Mouse (Mus musculus) layer of hippocampus, adult 8-10 months (tissue): ENCODE measurements around the gene Il12rb1. TPM values are rescaled to one million over a fixed set of nuclear protein-coding genes. Genes with fewer than 3 reads are reported as not detected.

Experiments used
- DNase-seq, 2 experiments: peaks; one replicate each; pipeline ENCODE4 v3.0.0; 2022; ENCODE audit warnings: low spot score in 2 of 2
- total RNA-seq, 4 experiments: library from RNA; stranded (reverse); gene quantifications; 2 replicates each; pipeline ENCODE4 v1.2.4; 2022

The Il12rb1 gene
- 1 to 10 TPM in 1 of 4 experiments, under 1 TPM in 3; 0.83 to 1.1 (median 0.85) TPM for total RNA-seq

DNA sequence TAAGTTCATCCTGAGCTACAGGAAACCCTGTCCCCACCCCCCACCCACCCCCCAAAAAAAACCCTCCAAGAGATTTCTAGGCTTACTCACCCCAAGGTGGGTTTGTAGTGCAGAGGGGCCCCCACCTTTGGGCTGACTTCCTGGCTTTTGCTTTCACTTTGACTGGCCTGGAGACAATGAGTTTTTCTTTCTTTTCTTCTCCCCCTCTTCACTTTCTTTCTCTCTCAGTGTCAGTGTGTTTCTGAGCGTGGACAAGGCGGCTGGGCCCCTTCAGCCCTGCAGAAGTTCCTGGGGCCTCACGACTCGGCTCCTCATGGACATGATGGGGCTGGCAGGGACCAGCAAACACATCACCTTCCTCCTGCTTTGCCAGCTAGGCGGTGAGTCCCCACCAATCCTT is at the start of gene Il12rb1:
Il12rb1 (plus strand) TSS at position 211 of the 400 bp plus-strand sequence.
- no peak for DNase-seq

- DNase-seq, result peak; percentile 36 to 59
These were observed 49.4 kb upstream of the Il12rb1 start for GRCm38 (mm10) chr8:70758616-70759561.

GRCm38 (mm10) chr8:70760350-70760749 is 47.9 kb upstream of the Il12rb1 start:
- no peak for DNase-seq

DNA sequence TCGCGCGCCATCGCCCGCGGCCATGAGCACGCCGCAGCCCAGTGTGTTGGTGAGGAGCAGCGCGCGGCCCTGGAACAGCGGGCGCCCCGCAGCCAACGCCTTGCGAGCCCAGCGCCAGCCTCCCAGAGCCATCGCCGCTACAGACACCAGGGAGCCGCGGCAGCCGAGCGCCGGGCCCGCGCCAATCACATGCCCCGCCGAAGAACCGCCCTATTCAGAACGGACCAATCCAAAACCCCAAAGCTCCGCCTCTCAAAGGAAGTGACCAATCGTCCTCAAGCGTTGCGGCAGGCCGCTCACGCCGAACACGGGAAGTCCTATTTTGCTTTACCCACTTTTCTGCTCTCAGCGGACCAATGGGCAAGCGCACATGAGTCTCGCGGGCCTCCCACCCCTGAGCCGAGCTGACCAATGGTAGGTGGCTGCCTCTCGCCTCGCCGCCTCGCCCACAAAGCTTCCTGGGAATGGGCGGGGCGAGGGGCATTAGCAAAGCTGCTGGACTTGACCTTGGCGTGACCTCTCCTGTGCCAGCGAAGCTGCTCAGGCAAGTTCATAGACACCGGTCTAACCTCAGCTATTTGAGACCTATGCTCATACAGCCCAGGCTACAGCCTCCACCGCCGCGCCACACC is 47.4 kb upstream of the Il12rb1 start, which contains the start of gene Mpv17l2:
Mpv17l2 (minus strand) TSS at position 172 of the 632 bp plus-strand sequence.
- DNase-seq, result peak; percentile 97 to 98

GRCm38 (mm10) chr8:70762118-70762517 is 46.1 kb upstream of the Il12rb1 start:
- DNase-seq, result no peak

- no peak for DNase-seq
These were observed 44.9 kb upstream of the Il12rb1 start for GRCm38 (mm10) chr8:70763354-70763753.

- DNase-seq, result no peak
These were observed 44.2 kb upstream of the Il12rb1 start for GRCm38 (mm10) chr8:70764026-70764425.

GRCm38 (mm10) chr8:70764676-70765075 is 43.6 kb upstream of the Il12rb1 start:
- DNase-seq, result no peak

- no peak for DNase-seq
These were observed 42.9 kb upstream of the Il12rb1 start for GRCm38 (mm10) chr8:70765329-70765728.

DNA sequence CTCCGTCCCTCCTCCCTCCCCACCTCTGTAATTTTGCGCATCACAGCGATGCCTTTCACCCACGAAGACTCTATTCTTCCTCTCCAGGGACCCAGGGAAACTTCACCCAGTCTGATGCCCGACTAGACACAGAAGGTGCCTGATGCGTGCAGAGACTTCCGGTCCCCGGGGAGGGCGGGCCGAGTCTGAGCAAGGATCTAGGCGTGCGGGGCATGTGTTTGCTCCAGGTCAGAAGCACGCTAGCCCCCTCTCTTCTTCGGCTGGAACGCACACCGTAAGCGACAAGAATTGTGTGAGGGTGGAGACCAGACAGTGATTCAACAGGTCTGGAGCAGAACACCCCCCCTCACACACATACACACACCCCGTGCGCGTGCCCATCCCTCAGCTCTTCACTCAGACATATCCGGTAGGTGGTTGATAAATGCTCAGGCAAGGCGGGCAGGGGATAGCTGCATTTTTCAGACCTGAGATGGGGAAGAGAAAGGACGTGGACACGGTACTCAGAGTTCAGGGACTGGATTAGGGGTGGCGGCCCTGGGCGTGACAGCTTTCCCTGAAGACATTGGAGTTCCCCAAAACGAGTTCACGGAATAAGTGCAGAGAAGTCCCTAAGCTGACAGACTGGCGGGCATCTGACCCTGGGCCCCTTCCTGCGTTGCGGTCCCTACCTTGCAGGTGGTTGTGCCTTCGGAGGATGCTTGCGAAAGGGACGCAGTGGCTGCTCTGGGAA is 42.2 kb upstream of the Il12rb1 start:
- DNase-seq, result no peak

GRCm38 (mm10) chr8:70766571-70767440 is 41.4 kb upstream of the Il12rb1 start:
- no peak for DNase-seq

DNA sequence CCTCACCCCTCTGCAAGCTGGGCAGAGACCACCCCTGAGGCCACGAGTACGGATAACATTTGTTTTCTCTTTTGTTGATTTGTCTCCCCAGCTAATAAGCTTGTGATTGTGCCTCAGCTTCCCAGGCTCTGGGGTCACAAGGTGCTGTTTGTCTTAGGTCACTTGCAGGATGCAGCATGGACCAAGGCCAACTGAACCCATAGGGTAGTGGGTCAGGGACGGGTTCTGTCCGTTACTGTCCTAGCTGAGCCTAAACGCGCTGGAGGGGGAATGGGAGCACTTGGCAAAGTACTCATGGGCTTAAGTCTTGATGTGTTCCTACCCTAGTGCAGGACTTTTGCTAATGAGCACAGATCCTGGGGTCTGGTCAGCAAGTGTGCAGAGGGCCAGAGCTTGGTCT is 40.7 kb upstream of the Il12rb1 start:
- no peak for DNase-seq

DNA sequence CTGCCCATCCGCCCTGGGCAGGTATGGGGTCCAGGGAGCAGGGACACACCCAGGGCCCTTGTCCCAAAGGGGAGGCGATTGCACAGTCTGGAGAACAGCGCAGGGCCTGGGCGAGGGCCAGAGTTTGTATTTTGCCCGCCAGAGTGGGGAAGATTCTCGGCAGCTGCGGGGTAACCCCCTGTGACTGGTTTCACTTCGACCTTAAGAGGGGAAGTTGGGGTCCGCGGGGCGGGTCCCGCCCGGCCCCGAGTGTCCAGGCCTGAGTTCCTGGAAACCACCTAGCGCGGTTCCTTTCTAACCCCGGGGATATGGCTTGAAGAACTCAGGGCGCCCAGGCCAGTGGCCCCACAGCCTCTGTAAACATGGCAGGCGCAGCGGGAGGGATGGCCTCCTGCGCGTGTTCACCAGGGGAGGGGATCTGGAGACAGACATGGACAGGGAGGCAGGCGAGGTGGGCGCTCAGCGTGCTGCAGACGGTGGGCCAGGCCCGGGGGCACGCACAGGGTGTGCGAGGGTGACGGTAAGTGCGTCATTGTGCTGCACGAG is 39.9 kb upstream of the Il12rb1 start:
- no peak for DNase-seq

- DNase-seq, result no peak
These were observed 39.3 kb upstream of the Il12rb1 start for GRCm38 (mm10) chr8:70768956-70769355.

DNA sequence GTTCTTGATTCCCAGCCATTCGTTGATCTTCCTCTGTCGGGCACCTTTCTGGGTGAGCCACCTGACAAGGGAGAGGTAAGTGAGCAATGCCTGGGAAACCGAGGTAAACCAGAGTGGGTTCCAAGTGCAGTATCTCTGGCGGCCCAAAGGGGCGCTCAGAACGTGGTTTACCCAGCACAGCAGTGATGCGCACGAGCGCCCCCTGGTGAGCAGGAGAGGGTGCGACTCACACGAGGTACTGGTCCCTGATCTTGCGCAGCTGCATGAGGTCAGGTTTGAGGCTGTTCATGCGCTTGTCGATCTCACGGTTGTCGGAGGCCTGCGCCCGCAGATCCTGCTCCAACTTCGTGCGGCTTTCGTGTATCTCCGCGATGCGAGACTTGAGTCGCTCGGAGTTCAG is 38.9 kb upstream of the Il12rb1 start:
- peak; percentile 90 to 95 for DNase-seq

DNA sequence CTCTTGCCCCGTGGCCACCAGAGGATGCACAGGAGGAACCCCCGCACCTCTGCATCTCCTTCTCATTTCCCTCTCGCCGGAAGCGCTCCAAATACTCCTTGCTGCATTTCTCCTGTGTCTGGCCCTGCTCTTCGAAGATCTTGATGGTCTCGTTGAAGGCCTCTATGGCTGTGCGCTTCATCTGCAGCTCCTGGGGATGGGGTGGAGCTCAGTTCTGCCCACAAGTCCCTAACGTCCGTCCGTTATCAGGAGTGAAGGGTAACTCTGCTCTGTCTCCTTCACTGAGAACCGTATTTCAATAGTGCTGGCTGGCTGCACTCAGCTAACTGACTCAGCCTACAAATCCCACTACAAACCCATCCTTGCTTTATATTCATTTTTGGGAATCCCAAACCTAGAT is 38.4 kb upstream of the Il12rb1 start:
- no peak for DNase-seq

DNA sequence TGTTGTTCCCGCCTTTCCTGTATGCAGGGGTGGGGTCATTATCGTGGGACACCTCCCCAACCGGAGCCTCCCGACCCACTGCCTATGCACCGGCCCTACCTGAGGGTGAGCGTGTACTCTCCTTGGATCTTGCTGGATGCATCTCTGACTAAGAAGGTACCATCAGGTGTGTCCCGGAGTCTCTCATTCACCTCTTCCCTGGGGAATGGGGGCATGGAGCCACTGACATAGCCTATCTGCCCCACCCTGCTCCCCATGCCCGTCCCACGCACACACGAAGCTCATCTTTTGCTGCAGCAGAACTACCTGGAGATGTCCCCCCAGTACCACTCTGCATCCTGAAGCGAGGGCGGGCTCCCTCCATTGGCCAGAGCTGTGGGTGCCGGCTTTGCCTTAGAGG is 37.5 kb upstream of the Il12rb1 start:
- no peak for DNase-seq

DNA sequence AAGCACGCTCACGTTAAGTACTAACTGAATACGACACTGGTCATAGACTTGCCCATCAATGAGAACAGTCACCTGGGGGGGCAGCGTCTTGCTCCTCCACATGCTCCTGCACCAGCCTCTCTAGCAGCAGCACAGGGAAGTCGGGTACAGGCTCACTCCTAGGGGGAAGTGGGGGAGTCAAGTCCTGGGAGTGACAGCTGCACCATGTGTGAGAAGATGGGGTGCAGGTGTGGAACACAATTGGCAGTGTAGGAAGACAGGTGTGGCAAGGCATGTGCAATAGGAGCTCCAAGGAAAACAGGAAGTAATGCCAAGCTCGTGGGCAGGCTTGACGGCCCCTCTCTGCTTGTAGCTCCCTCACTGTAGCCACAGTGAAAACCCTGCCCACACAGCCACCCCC is 37.0 kb upstream of the Il12rb1 start:
- no peak for DNase-seq

DNA sequence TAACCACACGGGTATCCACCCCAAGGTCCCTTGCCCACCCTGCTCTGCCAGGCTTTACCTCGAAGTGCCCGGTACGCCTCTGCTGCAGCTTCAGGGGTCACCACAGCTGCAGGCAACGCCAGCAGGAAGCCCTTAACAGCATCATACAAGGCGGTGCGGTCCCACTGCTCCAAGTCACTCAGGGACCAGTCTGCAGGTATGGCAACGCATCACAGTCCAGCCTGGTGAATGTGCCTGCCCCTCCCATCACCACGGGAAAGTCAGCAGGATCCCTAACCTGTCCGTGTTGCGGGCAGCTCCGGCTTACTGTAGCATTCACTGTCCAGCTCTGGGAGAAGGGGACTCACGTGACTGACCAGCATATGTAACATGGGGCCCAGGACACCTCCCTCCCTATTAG is 36.2 kb upstream of the Il12rb1 start:
- no peak for DNase-seq

DNA sequence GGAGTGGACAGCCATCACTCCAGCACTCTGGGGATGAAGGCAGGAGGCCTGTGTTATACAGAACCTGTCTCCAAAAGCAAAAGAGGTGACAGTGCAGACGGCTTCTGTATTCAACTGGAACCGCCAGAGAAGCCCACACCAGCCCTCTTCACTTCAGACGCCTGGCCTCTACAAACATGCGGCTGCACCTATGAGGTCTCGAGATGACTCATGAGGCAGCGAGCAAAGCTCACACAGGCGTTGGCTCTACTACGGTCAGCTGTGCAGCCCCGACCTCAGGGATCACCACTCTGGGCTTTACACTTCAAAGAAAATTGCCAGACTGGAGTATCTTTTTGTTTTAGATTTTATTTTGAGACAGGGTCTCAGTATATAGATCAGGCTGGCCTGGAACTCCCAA is 35.4 kb upstream of the Il12rb1 start:
- DNase-seq, result no peak

- no peak for DNase-seq
These were observed 34.8 kb upstream of the Il12rb1 start for GRCm38 (mm10) chr8:70773410-70773809.
